Mouse (Mus musculus): ENCODE results near the gene Parn. TPM values are rescaled to one million over a fixed set of nuclear protein-coding genes. Genes with fewer than 3 reads are reported as not detected.

The Parn gene
- polyA plus RNA-seq, 1 experiment from 2014 or later = 29.3 TPM

GRCm38 (mm10) chr16:13588182-13589048 is 79.6 kb downstream of the Parn start:
- Histone ChIP-seq H3K9ac (no peak overlapping the region), H3K9me3 (replicated peaks) (no peaks in the 10 kb centered on the region), H3K27me3 (replicated peaks) (no peaks in the 10 kb centered on the region), H3K4me3 (no peak overlapping the region), H3K36me3 (peaks cover 18% of the 10 kb centered on the region), H3K4me2 (no peak overlapping the region), H3K4me1 (replicated peaks) (peaks cover 11% of the 10 kb centered on the region), H3K27ac (ENCODE audit: poor library complexity, severe bottlenecking) (peak overlapping the region; percentile 53; the same call in 1 of the 2 replicates)
- WGBS = 80% methylated on average over 5 of the region's 5 CpGs
- peak; percentile 51; the same call in 1 of the 2 replicates for ATAC-seq (ENCODE audit: insufficient number of reproducible peaks, low FRiP score)

DNA sequence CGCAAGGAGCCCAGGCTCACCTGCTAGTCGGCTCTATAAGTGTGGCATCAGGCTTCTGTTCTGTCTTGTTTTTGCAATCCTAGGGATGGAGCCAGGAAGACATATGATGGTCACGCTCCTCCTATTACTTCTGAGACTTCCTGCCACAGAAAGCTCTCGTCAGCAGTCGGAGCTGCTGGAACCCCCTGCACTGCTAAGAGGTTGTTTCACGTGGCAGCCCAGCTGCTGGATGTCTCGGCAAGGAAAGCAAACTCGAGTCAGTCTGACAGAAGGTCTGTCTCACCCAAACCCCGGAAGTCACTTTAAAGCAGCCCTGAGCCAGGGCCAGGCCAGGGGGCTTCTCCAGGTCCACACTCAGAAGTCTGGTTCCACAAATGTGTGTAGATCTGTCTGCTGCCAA is 82.7 kb downstream of the Parn start:
- ATAC-seq (ENCODE audit: insufficient number of reproducible peaks, low FRiP score) = no peak
- 63% methylated on average over 9 of the region's 9 CpGs for WGBS
- H3K9ac ChIP-seq = no peak overlapping the region

DNA sequence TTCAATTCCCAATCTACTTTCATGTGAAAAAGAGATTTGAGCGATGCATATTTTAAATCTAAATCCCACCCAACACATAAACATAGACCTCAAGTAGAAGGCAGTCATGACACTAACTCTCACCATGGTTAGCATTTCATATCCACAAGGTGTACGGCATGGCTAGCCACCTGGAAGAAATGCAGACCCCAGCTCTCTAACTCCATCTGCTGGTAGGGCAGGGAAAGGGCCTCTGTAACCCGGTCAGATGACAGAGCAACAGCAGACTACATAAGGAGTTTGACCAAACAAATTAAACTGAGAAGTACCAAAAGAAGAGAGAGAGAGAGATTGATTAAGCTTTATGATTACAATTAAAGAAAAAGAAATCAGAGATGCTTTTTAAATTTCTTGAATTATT is 87.2 kb downstream of the Parn start:
- Histone ChIP-seq H3K27me3 (replicated peaks) (no peaks in the 10 kb centered on the region), H3K4me2 (no peak overlapping the region), H3K4me1 (replicated peaks) (peaks cover 9% of the 10 kb centered on the region; the same call in 1 of the 2 replicates), H3K36me3 (peaks cover 9% of the 10 kb centered on the region; the same call in 1 of the 2 replicates), H3K9ac (no peak overlapping the region), H3K27ac (ENCODE audit: poor library complexity, severe bottlenecking) (no peak overlapping the region), H3K4me3 (no peak overlapping the region), H3K9me3 (replicated peaks) (no peaks in the 10 kb centered on the region)
- WGBS = 84% methylated on average over 3 of the region's 3 CpGs
- ATAC-seq (ENCODE audit: insufficient number of reproducible peaks, low FRiP score) = no peak

More for the DNA sequence above, 82.7 kb downstream of the Parn start:
- Histone ChIP-seq H3K4me2 (no peak overlapping the region), H3K27ac (ENCODE audit: poor library complexity, severe bottlenecking) (no peak overlapping the region), H3K27me3 (replicated peaks) (no peaks in the 10 kb centered on the region), H3K4me1 (replicated peaks) (peaks cover 11% of the 10 kb centered on the region), H3K36me3 (peaks cover 10% of the 10 kb centered on the region), H3K9me3 (replicated peaks) (no peaks in the 10 kb centered on the region), H3K4me3 (no peak overlapping the region)

DNA sequence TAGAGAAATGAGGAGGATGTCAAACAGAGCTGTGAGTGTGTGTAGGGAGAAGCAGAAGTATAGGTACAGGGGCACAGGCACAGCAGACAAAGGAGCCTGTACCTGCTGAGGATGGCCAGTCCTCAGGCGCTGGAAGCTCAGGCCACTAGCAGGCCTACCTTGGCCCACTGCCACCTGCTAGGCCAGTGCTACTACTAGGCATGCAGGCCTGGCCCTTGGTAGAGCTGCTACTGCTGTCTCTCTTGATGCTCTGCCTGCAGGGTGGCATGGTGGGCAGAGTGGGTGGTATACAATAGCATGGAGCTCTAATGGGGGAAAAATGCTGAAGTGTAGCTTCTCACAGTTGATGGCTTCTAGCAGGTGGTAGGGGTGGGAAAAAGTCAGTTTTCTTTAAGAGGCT is 88.0 kb downstream of the Parn start:
- 73% methylated on average over 1 of the region's 1 CpGs for WGBS
- H3K27me3 ChIP-seq (replicated peaks) = no peaks in the 10 kb centered on the region
- H3K9ac ChIP-seq = no peak overlapping the region
- H3K27ac ChIP-seq (ENCODE audit: poor library complexity, severe bottlenecking) = no peak overlapping the region
- H3K36me3 ChIP-seq = peaks cover 9% of the 10 kb centered on the region; the same call in 1 of the 2 replicates
- peaks cover 17% of the 10 kb centered on the region for H3K4me1 ChIP-seq (replicated peaks)
- no peak overlapping the region for H3K4me2 ChIP-seq
- ATAC-seq (ENCODE audit: insufficient number of reproducible peaks, low FRiP score) = no peak; the same call in 1 of the 2 replicates
- H3K4me3 ChIP-seq = no peak overlapping the region
- no peaks in the 10 kb centered on the region for H3K9me3 ChIP-seq (replicated peaks)

DNA sequence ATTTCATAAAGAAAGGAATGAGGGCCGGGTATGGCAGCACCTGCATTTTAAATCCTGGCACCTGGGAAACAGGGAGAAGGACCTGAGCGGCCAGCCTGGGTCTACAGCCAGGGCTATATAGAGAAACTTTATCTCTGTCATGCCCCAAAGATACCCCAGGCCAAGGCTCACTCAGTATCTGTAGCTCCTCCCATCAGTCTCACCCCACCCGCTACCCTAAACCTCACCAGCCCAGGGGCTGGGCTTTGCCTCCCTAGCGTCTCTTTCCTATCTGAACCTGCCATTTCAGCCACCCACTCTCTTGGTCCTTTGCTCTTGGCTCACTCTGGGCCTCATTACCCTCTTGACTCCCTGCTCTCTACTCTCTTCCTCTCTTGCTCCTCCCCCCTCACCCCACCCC is 92.7 kb downstream of the Parn start:
- no peaks in the 10 kb centered on the region; the same call in 1 of the 2 replicates for H3K36me3 ChIP-seq
- 33% methylated on average over 4 of the region's 4 CpGs for WGBS
- no peaks in the 10 kb centered on the region for H3K9me3 ChIP-seq (replicated peaks)
- peaks cover 28% of the 10 kb centered on the region for H3K4me1 ChIP-seq (replicated peaks)
- ATAC-seq (ENCODE audit: insufficient number of reproducible peaks, low FRiP score) = peak; percentile 57; the same call in 1 of the 2 replicates
- H3K27ac ChIP-seq (ENCODE audit: poor library complexity, severe bottlenecking) = no peak overlapping the region
- no peak overlapping the region for H3K4me2 ChIP-seq
- H3K27me3 ChIP-seq (replicated peaks) = no peaks in the 10 kb centered on the region
- no peak overlapping the region for H3K9ac ChIP-seq
- no peak overlapping the region for H3K4me3 ChIP-seq

- H3K4me2 ChIP-seq = no peak overlapping the region
- peaks cover 8% of the 10 kb centered on the region for H3K36me3 ChIP-seq
- H3K9ac ChIP-seq = no peak overlapping the region
- H3K27ac ChIP-seq (ENCODE audit: poor library complexity, severe bottlenecking) = no peak overlapping the region
- no peaks in the 10 kb centered on the region for H3K9me3 ChIP-seq (replicated peaks)
- ATAC-seq (ENCODE audit: insufficient number of reproducible peaks, low FRiP score) = no peak
- H3K4me3 ChIP-seq = no peak overlapping the region
- WGBS = 95% methylated on average over 2 of the region's 2 CpGs
- no peaks in the 10 kb centered on the region for H3K27me3 ChIP-seq (replicated peaks)
- 0 out of 2 replicates have a peak, but pooled peaks cover 7% of the 10 kb centered on the region for H3K4me1 ChIP-seq (replicated peaks)
Measured at GRCm38 (mm10) chr16:13568280-13568679, 99.7 kb downstream of the Parn start.

GRCm38 (mm10) chr16:13567614-13568013 is 100.4 kb downstream of the Parn start:
- WGBS = 87% methylated on average over 1 of the region's 1 CpGs
- ATAC-seq (ENCODE audit: insufficient number of reproducible peaks, low FRiP score) = no peak
- H3K4me1 ChIP-seq (replicated peaks) = 0 out of 2 replicates have a peak, but pooled peaks cover under 1% of the 10 kb centered on the region

DNA sequence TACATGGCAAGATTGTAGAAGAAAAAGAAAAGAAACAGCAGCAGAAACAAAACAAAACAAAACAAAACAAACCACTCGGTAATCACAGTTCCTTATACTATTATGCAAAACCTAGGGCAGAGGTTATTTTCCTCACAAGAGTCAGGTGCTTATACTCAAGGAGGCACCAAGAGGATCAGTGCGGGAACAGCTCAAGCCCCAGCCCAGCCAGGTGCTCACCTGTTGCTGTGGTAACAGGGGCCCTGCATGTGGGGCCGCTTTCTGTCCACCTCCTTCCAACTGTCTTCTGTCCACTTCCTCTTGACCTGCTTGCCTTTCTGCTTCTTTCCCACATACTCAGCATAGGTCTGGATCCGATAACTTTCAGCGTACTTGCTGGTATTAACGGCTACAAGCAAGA is 101.6 kb downstream of the Parn start:
- Histone ChIP-seq H3K4me1 (replicated peaks) (no peaks in the 10 kb centered on the region), H3K27me3 (replicated peaks) (no peaks in the 10 kb centered on the region), H3K4me2 (no peak overlapping the region), H3K4me3 (no peak overlapping the region), H3K27ac (ENCODE audit: poor library complexity, severe bottlenecking) (no peak overlapping the region), H3K9me3 (replicated peaks) (no peaks in the 10 kb centered on the region), H3K9ac (no peak overlapping the region), H3K36me3 (peaks cover 11% of the 10 kb centered on the region)
- 83% methylated on average over 6 of the region's 6 CpGs for WGBS
- ATAC-seq (ENCODE audit: insufficient number of reproducible peaks, low FRiP score) = no peak

More at GRCm38 (mm10) chr16:13567614-13568013, 100.4 kb downstream of the Parn start:
- H3K4me2 ChIP-seq = no peak overlapping the region
- no peak overlapping the region for H3K27ac ChIP-seq (ENCODE audit: poor library complexity, severe bottlenecking)
- peaks cover 11% of the 10 kb centered on the region for H3K36me3 ChIP-seq
- H3K4me3 ChIP-seq = no peak overlapping the region
- no peak overlapping the region for H3K9ac ChIP-seq
- no peaks in the 10 kb centered on the region for H3K9me3 ChIP-seq (replicated peaks)
- no peaks in the 10 kb centered on the region for H3K27me3 ChIP-seq (replicated peaks)

DNA sequence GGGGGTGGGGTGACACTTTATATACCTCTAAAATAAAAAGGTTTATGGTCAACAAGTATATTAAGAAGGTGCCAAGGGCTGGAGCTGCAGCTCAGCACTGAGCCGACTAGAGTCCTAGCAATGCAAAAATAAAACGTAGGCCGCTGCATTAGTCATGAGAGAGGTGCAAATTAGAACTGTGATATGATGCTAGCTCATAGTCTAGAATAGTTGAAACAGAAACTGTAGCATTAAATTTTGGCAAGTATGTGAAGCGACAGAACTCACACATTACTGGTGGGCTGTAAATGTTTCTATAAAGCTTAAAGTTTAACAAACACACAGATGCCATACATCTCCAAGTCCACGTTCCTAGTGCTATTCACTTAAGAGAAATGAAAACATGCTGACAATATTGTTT is 102.7 kb downstream of the Parn start:
- Histone ChIP-seq H3K9me3 (replicated peaks) (no peaks in the 10 kb centered on the region), H3K27ac (ENCODE audit: poor library complexity, severe bottlenecking) (no peak overlapping the region), H3K4me3 (no peak overlapping the region), H3K4me2 (no peak overlapping the region), H3K27me3 (replicated peaks) (no peaks in the 10 kb centered on the region), H3K4me1 (replicated peaks) (no peaks in the 10 kb centered on the region), H3K9ac (no peak overlapping the region), H3K36me3 (peaks cover 16% of the 10 kb centered on the region)
- no peak for ATAC-seq (ENCODE audit: insufficient number of reproducible peaks, low FRiP score)
- 94% methylated on average over 5 of the region's 5 CpGs for WGBS

- peaks cover 9% of the 10 kb centered on the region; the same call in 1 of the 2 replicates for H3K4me1 ChIP-seq (replicated peaks)
- ATAC-seq (ENCODE audit: insufficient number of reproducible peaks, low FRiP score) = no peak
- H3K9me3 ChIP-seq (replicated peaks) = peaks cover 2% of the 10 kb centered on the region; the same call in 1 of the 2 replicates
- H3K36me3 ChIP-seq = peaks cover 22% of the 10 kb centered on the region; the same call in 1 of the 2 replicates
- H3K27me3 ChIP-seq (replicated peaks) = no peaks in the 10 kb centered on the region
- WGBS = 67% methylated on average over 2 of the region's 2 CpGs
- no peak overlapping the region for H3K4me3 ChIP-seq
- no peak overlapping the region for H3K9ac ChIP-seq
- no peak overlapping the region for H3K27ac ChIP-seq (ENCODE audit: poor library complexity, severe bottlenecking)
- no peak overlapping the region for H3K4me2 ChIP-seq
Measured at GRCm38 (mm10) chr16:13557784-13558183, 110.2 kb downstream of the Parn start.

DNA sequence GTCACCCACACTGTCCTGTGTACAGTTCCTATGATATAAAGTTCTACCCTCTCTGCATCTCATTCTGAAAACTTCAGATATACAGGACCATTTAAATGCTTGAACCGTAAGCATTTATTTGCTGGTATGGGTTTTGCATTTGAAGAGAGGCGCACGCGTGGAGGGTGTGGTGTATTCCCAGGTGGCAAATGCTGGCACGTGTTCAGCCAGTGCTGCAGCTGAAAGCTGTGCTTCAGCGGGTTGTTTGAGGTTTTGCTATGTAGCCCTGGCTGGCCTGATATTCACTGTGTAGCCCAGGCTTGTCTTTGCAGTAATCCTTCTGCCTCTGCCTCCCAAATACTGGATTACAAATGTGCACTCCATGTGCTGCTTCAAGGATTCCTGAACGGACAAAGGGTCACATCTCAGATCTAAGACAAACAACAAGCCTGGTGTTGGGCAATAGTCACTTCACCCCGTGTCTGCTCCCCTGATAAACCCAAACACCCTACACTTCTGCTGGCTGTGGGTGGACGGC is 111.0 kb downstream of the Parn start:
- Histone ChIP-seq H3K9me3 (replicated peaks) (peaks cover 2% of the 10 kb centered on the region; the same call in 1 of the 2 replicates), H3K9ac (no peak overlapping the region), H3K27me3 (replicated peaks) (no peaks in the 10 kb centered on the region), H3K4me1 (replicated peaks) (peaks cover 9% of the 10 kb centered on the region; the same call in 1 of the 2 replicates), H3K4me2 (no peak overlapping the region), H3K36me3 (peaks cover 21% of the 10 kb centered on the region; the same call in 1 of the 2 replicates), H3K4me3 (no peak overlapping the region), H3K27ac (ENCODE audit: poor library complexity, severe bottlenecking) (no peak overlapping the region)
- no peak for ATAC-seq (ENCODE audit: insufficient number of reproducible peaks, low FRiP score)
- 76% methylated on average over 9 of the region's 9 CpGs for WGBS
